Mouse (Mus musculus): ENCODE results near the gene Ccl4.

The Ccl4 gene

GRCm38 (mm10) chr11:83662204-83662603 is at the start of gene Ccl4:
Gene Ccl4, plus strand, starts transcription at chr11:83662584.
- no peak for DNase-seq

GRCm38 (mm10) chr11:83616586-83616985 is 45.8 kb upstream of the Ccl4 start:
- no peak for DNase-seq

- no peak for DNase-seq
Observed at GRCm38 (mm10) chr11:83618238-83618637, 44.1 kb upstream of the Ccl4 start.

GRCm38 (mm10) chr11:83619037-83619436 is 43.3 kb upstream of the Ccl4 start:
- no peak for DNase-seq

GRCm38 (mm10) chr11:83623586-83623985 is 38.8 kb upstream of the Ccl4 start:
- DNase-seq, result no peak

- DNase-seq, result no peak
Observed at GRCm38 (mm10) chr11:83628808-83629207, 33.6 kb upstream of the Ccl4 start.

GRCm38 (mm10) chr11:83630630-83631029 is 31.8 kb upstream of the Ccl4 start:
- no peak for DNase-seq

- no peak for DNase-seq
Observed at GRCm38 (mm10) chr11:83631065-83631464, 31.3 kb upstream of the Ccl4 start.

- peak; percentile 53 to 55 for DNase-seq
Observed at GRCm38 (mm10) chr11:83632744-83633143, 29.6 kb upstream of the Ccl4 start.

- peak; percentile 4 to 27 for DNase-seq
Observed at GRCm38 (mm10) chr11:83634425-83634824, 28.0 kb upstream of the Ccl4 start.

GRCm38 (mm10) chr11:83634898-83635297 is 27.5 kb upstream of the Ccl4 start:
- DNase-seq, result no peak

- DNase-seq, result no peak
Observed at GRCm38 (mm10) chr11:83636742-83637235, 25.6 kb upstream of the Ccl4 start.

GRCm38 (mm10) chr11:83638934-83639333 is 23.4 kb upstream of the Ccl4 start:
- DNase-seq, result no peak

- no peak for DNase-seq
Observed at GRCm38 (mm10) chr11:83639533-83639932, 22.9 kb upstream of the Ccl4 start.

- DNase-seq, result no peak
Observed at GRCm38 (mm10) chr11:83640141-83640540, 22.2 kb upstream of the Ccl4 start.

- DNase-seq, result no peak
Observed at GRCm38 (mm10) chr11:83641216-83641615, 21.2 kb upstream of the Ccl4 start.

- DNase-seq, result no peak
Observed at GRCm38 (mm10) chr11:83645521-83645920, 16.9 kb upstream of the Ccl4 start, which contains the start of gene Rpl9-ps1. Gene Rpl9-ps1, minus strand, starts transcription at chr11:83645621.

GRCm38 (mm10) chr11:83646356-83647149 is 15.8 kb upstream of the Ccl4 start:
- DNase-seq, result no peak

GRCm38 (mm10) chr11:83649305-83649841 is 13.0 kb upstream of the Ccl4 start, which contains the start of gene Ccl3:
Gene Ccl3, minus strand, starts transcription at chr11:83649355.
- DNase-seq, result no peak

GRCm38 (mm10) chr11:83654606-83655005 is 7.8 kb upstream of the Ccl4 start:
- no peak for DNase-seq

GRCm38 (mm10) chr11:83657508-83657907 is 4.9 kb upstream of the Ccl4 start:
- DNase-seq, result no peak

GRCm38 (mm10) chr11:83658797-83659196 is 3.6 kb upstream of the Ccl4 start:
- DNase-seq, result no peak

GRCm38 (mm10) chr11:83663532-83663931 is 1.1 kb downstream of the Ccl4 start:
- DNase-seq, result no peak

GRCm38 (mm10) chr11:83671743-83672142 is 9.4 kb downstream of the Ccl4 start:
- no peak for DNase-seq
